Mouse (Mus musculus) lung, embryonic 16.5 days (tissue): ENCODE measurements around the gene Ssu72. TPM values are rescaled to one million over a fixed set of nuclear protein-coding genes. Genes with fewer than 3 reads are reported as not detected.

Experiments
- ATAC-seq: fragments of 200-750 bp; cut with Nextera tagmentation; 2 replicates; pipeline ENCODE4 v1.8.0; 2017; ENCODE audit warnings: low read depth, mild to moderate bottlenecking, moderate library complexity
- H3K27ac ChIP-seq: fragments of 300-500 bp; sonication (generic); 2 replicates; pipeline ENCODE4 v1.5.1; 2014; ENCODE audit warnings: mild to moderate bottlenecking, control low read depth, low read length
- H3K27me3 ChIP-seq: fragments of 300-500 bp; sonication (generic); 2 replicates; pipeline ENCODE4 v1.6.1; 2014; ENCODE audit warnings: low read depth, low read length, mixed read lengths; ENCODE audit not compliant: control insufficient read depth, insufficient read depth
- H3K36me3 ChIP-seq: fragments of 300-500 bp; sonication (generic); 2 replicates; pipeline ENCODE4 v1.6.1; 2014; ENCODE audit warnings: low read length; ENCODE audit not compliant: control insufficient read depth, insufficient read depth
- H3K4me1 ChIP-seq: fragments of 300-500 bp; sonication (generic); replicated peaks from 2 replicates; pipeline ENCODE4 v1.6.1; 2014; ENCODE audit warnings: low read length, mixed read lengths; ENCODE audit not compliant: control insufficient read depth, insufficient read depth
- H3K4me2 ChIP-seq: fragments of 300-500 bp; sonication (generic); 2 replicates; pipeline ENCODE4 v1.6.1; 2014; ENCODE audit warnings: low read depth, low read length, control low read depth
- H3K4me3 ChIP-seq: fragments of 300-500 bp; sonication (generic); 2 replicates; pipeline ENCODE4 v1.5.1; 2014; ENCODE audit warnings: mild to moderate bottlenecking, low read length, control low read depth
- H3K9ac ChIP-seq: fragments of 300-500 bp; sonication (generic); 2 replicates; pipeline ENCODE4 v1.6.1; 2014; ENCODE audit warnings: low read length, control low read depth
- H3K9me3 ChIP-seq: fragments of 300-500 bp; sonication (generic); 2 replicates; pipeline ENCODE4 v1.6.1; 2016; ENCODE audit warnings: low read length; ENCODE audit not compliant: control insufficient read depth
- WGBS: fragments of 180-500 bp; shearing (Covaris S2); extraction: QIAGEN DNeasy Blood & Tissue Kit; methylation state at CpG from one replicate; pipeline ENCODE4 v1.1.7; 2014; 5-methylcytosine and 5-hydroxymethylcytosine counted together
- polyA plus RNA-seq: library from polyadenylated mRNA; unstranded; fragments of >200 nt; fragmentation: Nextera tagmentation; extraction: Ambion mirVana; gene quantifications from 2 replicates; pipeline ENCODE4 v1.2.1, GENCODE M21; 2015

Gene Ssu72
- polyA plus RNA-seq, 1 experiment from 2014 or later, result 148 TPM

GRCm38 (mm10) chr4:155721668-155722083, 17.1 kb downstream of the Ssu72 start:
- no peaks in the 10 kb centered on the region for H3K4me1 ChIP-seq
- WGBS, result 64% methylated on average over 4 of the region's 4 CpGs
- H3K27me3 ChIP-seq, result no peaks in the 10 kb centered on the region
- no peak overlapping the region for H3K9ac ChIP-seq
- H3K36me3 ChIP-seq, result peaks cover 12% of the 10 kb centered on the region
- no peaks in the 10 kb centered on the region for H3K9me3 ChIP-seq
- ATAC-seq, result peak; percentile 43; the same call in 1 of the 2 replicates
- no peak overlapping the region for H3K27ac ChIP-seq
- H3K4me3 ChIP-seq, result no peak overlapping the region
- no peak overlapping the region for H3K4me2 ChIP-seq

- H3K9me3 ChIP-seq, result no peaks in the 10 kb centered on the region
- H3K9ac ChIP-seq, result no peak overlapping the region
- H3K36me3 ChIP-seq, result peaks cover 7% of the 10 kb centered on the region; the same call in 1 of the 2 replicates
- no peak overlapping the region for H3K27ac ChIP-seq
- H3K27me3 ChIP-seq, result no peaks in the 10 kb centered on the region
- H3K4me1 ChIP-seq, result no peaks in the 10 kb centered on the region
- 74% methylated on average over 2 of the region's 2 CpGs for WGBS
- H3K4me3 ChIP-seq, result no peak overlapping the region
- ATAC-seq, result no peak
- no peak overlapping the region for H3K4me2 ChIP-seq
Observed at GRCm38 (mm10) chr4:155727993-155728392, 23.4 kb downstream of the Ssu72 start.

- no peak for ATAC-seq
- Histone ChIP-seq H3K4me1 (peaks cover 11% of the 10 kb centered on the region), H3K9me3 (no peaks in the 10 kb centered on the region), H3K27me3 (no peaks in the 10 kb centered on the region), H3K9ac (no peak overlapping the region), H3K27ac (no peak overlapping the region), H3K4me2 (no peak overlapping the region), H3K36me3 (peaks cover 2% of the 10 kb centered on the region; the same call in 1 of the 2 replicates), H3K4me3 (no peak overlapping the region)
- 84% methylated on average over 10 of the region's 10 CpGs for WGBS
Observed at GRCm38 (mm10) chr4:155733267-155733666, 28.7 kb downstream of the Ssu72 start.

- under 1% methylated on average over 32 of the region's 35 CpGs for WGBS
- Histone ChIP-seq H3K36me3 (peaks cover 2% of the 10 kb centered on the region; the same call in 1 of the 2 replicates), H3K27me3 (no peaks in the 10 kb centered on the region), H3K4me2 (peak within 1 kb of the TSS; percentile 83), H3K4me3 (peak within 1 kb of the TSS; percentile 80), H3K4me1 (peaks cover 11% of the 10 kb centered on the region), H3K9ac (peak within 1 kb of the TSS; percentile 80), H3K27ac (peak within 1 kb of the TSS; percentile 62), H3K9me3 (no peaks in the 10 kb centered on the region)
- ATAC-seq, result peak; percentile 95
Observed at GRCm38 (mm10) chr4:155734350-155734941, 29.8 kb downstream of the Ssu72 start, which contains the start of gene Tmem240. Gene Tmem240, plus strand, starts transcription at chr4:155734800.

GRCm38 (mm10) chr4:155734951-155735702, 30.5 kb downstream of the Ssu72 start:
- peak overlapping the region; percentile 83 for H3K4me2 ChIP-seq
- H3K27ac ChIP-seq, result no peak overlapping the region; the same call in none of the 2 replicates
- peak overlapping the region; percentile 80 for H3K9ac ChIP-seq
- no peaks in the 10 kb centered on the region for H3K9me3 ChIP-seq
- peaks cover 11% of the 10 kb centered on the region for H3K4me1 ChIP-seq
- no peaks in the 10 kb centered on the region for H3K27me3 ChIP-seq
- under 1% methylated on average over 61 of the region's 79 CpGs for WGBS
- H3K36me3 ChIP-seq, result peaks cover 5% of the 10 kb centered on the region; the same call in 1 of the 2 replicates
- peak overlapping the region; percentile 80 for H3K4me3 ChIP-seq
- ATAC-seq, result peak; percentile 82

- H3K4me1 ChIP-seq, result peaks cover 11% of the 10 kb centered on the region
- no peaks in the 10 kb centered on the region for H3K9me3 ChIP-seq
- ATAC-seq, result no peak
- H3K27ac ChIP-seq, result no peak overlapping the region
- WGBS, result 65% methylated on average over 5 of the region's 5 CpGs
- peak overlapping the region; percentile 83 for H3K4me2 ChIP-seq
- peak overlapping the region; percentile 80 for H3K4me3 ChIP-seq
- H3K36me3 ChIP-seq, result peaks cover 11% of the 10 kb centered on the region; the same call in 1 of the 2 replicates
- H3K9ac ChIP-seq, result peak overlapping the region; percentile 80
- H3K27me3 ChIP-seq, result no peaks in the 10 kb centered on the region
Observed at GRCm38 (mm10) chr4:155735788-155736187, 31.2 kb downstream of the Ssu72 start.

GRCm38 (mm10) chr4:155736421-155736820, 31.8 kb downstream of the Ssu72 start:
- Histone ChIP-seq H3K4me2 (no peak overlapping the region), H3K9ac (no peak overlapping the region), H3K27me3 (no peaks in the 10 kb centered on the region), H3K9me3 (no peaks in the 10 kb centered on the region), H3K4me1 (peaks cover 11% of the 10 kb centered on the region), H3K4me3 (no peak overlapping the region), H3K27ac (no peak overlapping the region), H3K36me3 (peaks cover 10% of the 10 kb centered on the region; the same call in 1 of the 2 replicates)
- no peak for ATAC-seq
- 83% methylated on average over 5 of the region's 5 CpGs for WGBS

GRCm38 (mm10) chr4:155738262-155738661, 33.7 kb downstream of the Ssu72 start:
- no peaks in the 10 kb centered on the region for H3K9me3 ChIP-seq
- H3K27ac ChIP-seq, result no peak overlapping the region
- peaks cover 12% of the 10 kb centered on the region; the same call in 1 of the 2 replicates for H3K36me3 ChIP-seq
- no peak overlapping the region for H3K4me2 ChIP-seq
- H3K9ac ChIP-seq, result no peak overlapping the region
- H3K4me1 ChIP-seq, result peaks cover 11% of the 10 kb centered on the region
- no peaks in the 10 kb centered on the region for H3K27me3 ChIP-seq
- 49% methylated on average over 8 of the region's 8 CpGs for WGBS
- H3K4me3 ChIP-seq, result no peak overlapping the region
- no peak for ATAC-seq

GRCm38 (mm10) chr4:155739152-155739551, 34.6 kb downstream of the Ssu72 start:
- no peaks in the 10 kb centered on the region for H3K27me3 ChIP-seq
- H3K9me3 ChIP-seq, result no peaks in the 10 kb centered on the region
- no peak for ATAC-seq
- no peak overlapping the region for H3K9ac ChIP-seq
- WGBS, result 83% methylated on average over 6 of the region's 6 CpGs
- H3K36me3 ChIP-seq, result peaks cover 12% of the 10 kb centered on the region; the same call in 1 of the 2 replicates
- H3K4me2 ChIP-seq, result no peak overlapping the region
- H3K27ac ChIP-seq, result no peak overlapping the region
- H3K4me1 ChIP-seq, result peaks cover 8% of the 10 kb centered on the region
- no peak overlapping the region for H3K4me3 ChIP-seq
